Mouse (Mus musculus): ENCODE data around the gene Dpf1.

DNA sequence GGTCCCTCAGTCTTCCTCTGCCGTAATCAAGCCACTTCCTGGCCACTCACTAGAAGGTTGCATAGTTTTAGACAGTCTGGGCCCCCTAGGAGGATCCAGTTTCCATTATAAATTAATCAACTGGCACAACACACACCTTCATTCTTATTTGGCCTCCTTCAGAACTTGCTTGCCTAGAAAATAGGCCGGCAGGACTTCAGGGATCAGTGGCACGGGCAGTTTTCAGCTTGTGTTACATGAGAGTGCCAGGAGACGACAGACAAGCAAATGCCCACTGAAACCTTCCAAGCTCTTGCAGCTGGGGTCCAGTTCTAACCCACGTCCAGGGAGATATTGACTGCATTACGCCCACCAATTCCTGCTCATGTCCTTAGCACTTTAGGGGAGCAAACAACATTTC lies 41.6 kb upstream of the Dpf1 start:
- no peak for TF ChIP-seq POLR2A (IDR thresholded peaks at IDR 0.05; ENCODE audit: low read depth, low read length)
- TF ChIP-seq CTCF (IDR thresholded peaks at IDR 0.05; ENCODE audit: extremely low read depth, insufficient read depth, insufficient read length, insufficient replicate concordance) = no peak

Measured in spleen, adult 2 months (tissue).